Mouse (Mus musculus) frontal cortex, adult 2 months (tissue): ENCODE measurements around the gene Zfp956. TPM values are rescaled to one million over a fixed set of nuclear protein-coding genes. Genes with fewer than 3 reads are reported as not detected.
"Not testable (repeated sequence)": the region's sequence is repeated elsewhere in the genome, so short reads cannot be mapped to it uniquely, and the experiment has no call there.

ENCODE experiments used
- DNase-seq, 2 experiments: peaks; one replicate each; pipeline ENCODE4 v3.0.0; 2022; ENCODE audit warnings: low spot score in 1 of 2; ENCODE audit errors: extremely low spot score in 1 of 2
- polyA plus RNA-seq: library from polyadenylated mRNA; depleted of rRNA; stranded (reverse); fragments of >200 nt; gene quantifications from 2 replicates; pipeline ENCODE4 v1.2.3, GENCODE M21; 2012; rRNA removed

Zfp956 gene
- polyA plus RNA-seq, 1 experiment = 34.0 TPM

- DNase-seq = peak; percentile 14 to 51
Measured at GRCm38 (mm10) chr6:47963051-47963450, 9.9 kb downstream of the Zfp956 start.

DNA sequence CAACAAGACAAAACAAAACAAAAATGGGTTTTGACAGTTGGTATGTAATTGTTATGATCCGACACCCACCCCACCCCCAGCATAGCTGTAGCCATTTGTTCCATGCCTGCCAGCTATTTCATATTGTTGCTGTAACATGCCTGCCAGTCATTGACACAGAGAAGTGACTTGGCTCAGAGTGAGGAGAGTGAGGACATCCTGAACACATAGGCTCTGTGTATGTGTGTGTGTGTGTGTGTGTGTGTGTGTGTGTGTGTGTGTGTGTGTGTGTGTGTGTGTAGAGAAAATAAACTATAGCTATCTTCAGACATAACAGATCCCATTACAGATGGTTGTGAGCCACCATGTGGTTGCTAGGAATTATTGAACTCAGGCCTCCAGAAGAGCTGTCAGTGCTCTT is 15.0 kb downstream of the Zfp956 start:
- DNase-seq = not testable (repeated sequence)

DNA sequence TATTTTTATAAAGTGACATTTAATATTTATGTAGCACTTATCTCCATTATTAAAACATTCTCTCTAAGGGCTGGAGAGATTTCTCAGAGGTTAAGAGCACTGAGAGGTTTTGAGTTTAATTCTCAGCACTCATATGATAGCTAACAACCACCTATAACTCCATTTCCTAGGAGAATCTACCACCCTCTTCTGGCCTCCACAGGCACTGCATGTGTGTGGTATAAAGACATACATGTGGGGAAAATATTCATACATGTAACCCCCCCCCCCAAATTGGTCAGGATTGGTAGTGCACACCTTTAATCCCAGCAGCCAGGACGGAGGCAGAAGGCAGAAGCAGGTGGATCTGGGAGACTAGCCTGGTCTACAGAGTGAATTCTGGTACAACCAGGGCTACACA is 21.4 kb downstream of the Zfp956 start:
- no peak for DNase-seq

DNA sequence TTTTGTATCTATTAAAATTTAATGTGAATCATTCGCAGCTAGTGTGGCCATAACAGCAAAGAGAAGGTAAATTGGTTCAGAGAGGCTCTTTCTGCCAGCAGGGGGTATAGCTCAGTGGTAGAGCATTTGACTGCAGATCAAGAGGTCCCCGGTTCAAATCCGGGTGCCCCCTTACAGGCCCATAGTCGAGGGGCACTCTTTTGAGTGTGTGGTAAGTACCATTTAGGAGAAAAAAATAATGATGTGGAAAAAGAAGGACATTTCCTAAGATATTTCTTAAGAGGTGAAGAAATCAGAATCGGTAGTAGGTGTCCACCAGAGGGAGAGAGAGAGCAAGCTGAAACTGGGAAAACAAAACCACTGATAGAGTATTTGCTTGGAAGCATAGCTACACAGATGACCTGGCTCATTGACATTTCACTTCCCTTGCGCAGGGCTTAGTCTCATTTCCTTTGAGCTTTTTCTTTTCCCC is 25.7 kb downstream of the Zfp956 start:
- DNase-seq = peak; percentile 69 to 88

GRCm38 (mm10) chr6:47983936-47984335 is 30.7 kb downstream of the Zfp956 start:
- no peak for DNase-seq

GRCm38 (mm10) chr6:47995661-47996060 is 42.5 kb downstream of the Zfp956 start:
- DNase-seq = no peak

GRCm38 (mm10) chr6:48010727-48011126 is 57.5 kb downstream of the Zfp956 start:
- no peak for DNase-seq

Other genes with a start within 250 kb of the Zfp956 start
- gene Pdia4, start 140.0 kb upstream of the Zfp956 start, polyA plus RNA-seq = 35.4 and 36.8 TPM in 2 replicates
- 2.4 TPM in 2 replicates for gene Zfp786, start 122.5 kb upstream of the Zfp956 start, polyA plus RNA-seq
- 14.3 and 15.4 TPM in 2 replicates for gene Zfp398, start 117.7 kb upstream of the Zfp956 start, polyA plus RNA-seq
- 11.2 and 11.5 TPM in 2 replicates for gene Zfp282, start 76.2 kb upstream of the Zfp956 start, polyA plus RNA-seq
- 10.5 and 12.9 TPM in 2 replicates for gene Zfp212, start 32.9 kb upstream of the Zfp956 start, polyA plus RNA-seq
- gene Zfp777, start 95.5 kb downstream of the Zfp956 start, polyA plus RNA-seq = 22.9 and 23.1 TPM in 2 replicates
- 29.6 and 29.9 TPM in 2 replicates for gene Zfp746, start 133.2 kb downstream of the Zfp956 start, polyA plus RNA-seq